Mouse (Mus musculus) layer of hippocampus, adult 9-11 months (tissue): ENCODE results near the gene Gpr146.
"Not testable (repeated sequence)": the region's sequence is repeated elsewhere in the genome, so short reads cannot be mapped to it uniquely, and the experiment has no call there.

Experiments used
- DNase-seq: peaks from one replicate; pipeline ENCODE4 v3.0.0; 2022

Gene Gpr146

GRCm38 (mm10) chr5:139383234-139383633 is 5.7 kb downstream of the Gpr146 start:
- DNase-seq, result no peak

GRCm38 (mm10) chr5:139384531-139384930 is 7.0 kb downstream of the Gpr146 start:
- no peak for DNase-seq

- DNase-seq, result no peak
Measured at GRCm38 (mm10) chr5:139386047-139386446, 8.6 kb downstream of the Gpr146 start.

- no peak for DNase-seq
Measured at GRCm38 (mm10) chr5:139387329-139388194, 10.1 kb downstream of the Gpr146 start.

DNA sequence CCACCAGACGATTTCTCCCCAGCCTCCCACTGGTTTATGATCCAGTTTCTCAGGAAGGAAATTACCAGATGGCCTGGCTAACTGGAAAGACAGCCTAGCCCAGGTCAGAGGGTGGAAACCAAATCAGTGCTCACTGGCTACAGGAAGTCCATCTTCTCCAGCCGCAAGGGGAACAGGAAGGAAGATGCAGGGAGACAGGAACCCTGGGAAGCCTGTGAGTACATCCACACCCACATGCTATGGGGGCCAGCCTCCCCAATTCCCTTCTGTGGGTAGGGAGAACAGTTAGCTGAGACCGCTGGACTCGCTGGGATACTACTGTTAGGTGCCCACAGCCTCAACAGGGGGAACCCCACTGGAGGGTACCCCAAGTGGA is 10.7 kb downstream of the Gpr146 start:
- no peak for DNase-seq

DNA sequence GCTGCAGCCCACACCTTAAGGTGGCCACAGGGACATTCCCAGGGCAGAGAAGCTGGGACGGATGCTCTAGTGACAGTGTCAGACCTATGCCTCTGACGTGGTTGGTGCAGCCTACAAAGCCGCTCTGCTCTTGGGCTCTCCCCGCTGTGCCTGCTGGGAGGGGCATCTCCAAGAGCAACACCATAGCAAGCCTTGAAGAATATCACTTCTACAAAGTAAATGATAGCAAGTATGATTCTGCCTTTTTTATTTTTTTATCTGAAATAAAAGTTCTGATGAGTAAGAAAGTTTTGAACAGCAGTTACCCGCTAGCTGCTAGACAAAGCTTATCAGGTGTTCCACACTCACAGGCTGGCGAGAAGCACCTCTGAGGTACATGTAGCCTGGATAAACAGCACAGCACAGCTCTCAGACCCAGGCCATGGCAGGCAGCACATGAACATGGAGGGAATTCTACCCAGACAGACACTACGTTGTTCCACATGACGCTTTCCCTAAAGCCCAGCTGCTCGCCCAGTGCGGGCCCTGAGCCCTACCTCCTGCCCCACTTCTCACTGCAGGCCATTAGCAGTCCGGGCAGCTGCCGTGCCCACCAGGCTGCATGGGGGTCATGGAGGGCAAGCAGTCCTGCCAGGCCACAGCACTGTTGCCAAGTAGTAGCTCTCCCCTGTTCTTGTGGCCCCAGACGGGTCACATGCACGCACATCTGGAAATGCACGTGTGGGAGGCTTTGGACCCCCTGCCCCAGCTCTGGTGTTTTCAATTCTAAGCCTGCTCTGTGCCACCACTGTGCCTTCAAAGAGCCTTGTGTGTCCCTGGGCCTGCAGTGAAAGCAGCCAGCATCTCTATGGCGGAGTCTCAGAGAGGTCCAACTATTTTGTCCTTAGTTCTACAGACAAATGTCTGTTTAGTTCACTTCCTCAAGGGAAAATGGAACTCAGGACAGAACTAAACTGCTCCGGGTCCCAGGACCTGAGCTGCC is 11.5 kb downstream of the Gpr146 start:
- DNase-seq, result peak; percentile 75

- DNase-seq, result peak; percentile 69
Measured at GRCm38 (mm10) chr5:139389676-139390061, 12.2 kb downstream of the Gpr146 start.

GRCm38 (mm10) chr5:139390324-139391119 is 13.0 kb downstream of the Gpr146 start:
- DNase-seq, result not testable (repeated sequence)

DNA sequence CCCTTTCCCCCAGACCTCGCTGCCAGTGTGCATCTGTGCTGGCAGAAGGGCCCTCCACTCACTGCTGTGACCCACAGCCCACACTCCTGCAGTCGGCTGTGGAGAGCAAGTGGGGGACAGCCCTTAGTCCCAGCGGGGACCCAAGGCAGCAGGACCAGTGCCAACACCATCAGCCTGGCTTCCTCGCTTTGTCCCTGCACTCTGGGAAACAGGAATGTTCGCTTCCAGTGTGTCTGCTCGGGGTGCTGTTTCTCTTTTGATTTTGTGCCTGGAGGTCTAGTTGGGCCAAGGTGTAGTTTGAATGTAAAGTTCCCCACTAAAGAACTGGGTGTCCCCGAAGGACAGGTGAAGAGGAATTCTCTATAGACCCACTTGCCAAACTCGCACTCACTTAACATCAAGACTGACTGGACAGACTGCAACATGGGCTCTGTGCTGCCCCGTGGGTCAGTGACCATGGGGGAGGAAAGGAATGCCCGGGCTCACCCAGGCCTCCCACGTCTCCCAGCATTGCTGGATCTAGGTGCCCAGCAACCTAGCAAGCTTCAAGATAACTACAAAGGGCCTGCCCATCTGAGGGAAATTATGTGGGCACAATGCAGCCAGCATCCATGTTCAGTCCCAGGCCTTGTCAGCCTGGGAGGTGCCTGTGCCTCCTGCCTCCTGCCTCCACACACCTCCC is 14.0 kb downstream of the Gpr146 start:
- no peak for DNase-seq

DNA sequence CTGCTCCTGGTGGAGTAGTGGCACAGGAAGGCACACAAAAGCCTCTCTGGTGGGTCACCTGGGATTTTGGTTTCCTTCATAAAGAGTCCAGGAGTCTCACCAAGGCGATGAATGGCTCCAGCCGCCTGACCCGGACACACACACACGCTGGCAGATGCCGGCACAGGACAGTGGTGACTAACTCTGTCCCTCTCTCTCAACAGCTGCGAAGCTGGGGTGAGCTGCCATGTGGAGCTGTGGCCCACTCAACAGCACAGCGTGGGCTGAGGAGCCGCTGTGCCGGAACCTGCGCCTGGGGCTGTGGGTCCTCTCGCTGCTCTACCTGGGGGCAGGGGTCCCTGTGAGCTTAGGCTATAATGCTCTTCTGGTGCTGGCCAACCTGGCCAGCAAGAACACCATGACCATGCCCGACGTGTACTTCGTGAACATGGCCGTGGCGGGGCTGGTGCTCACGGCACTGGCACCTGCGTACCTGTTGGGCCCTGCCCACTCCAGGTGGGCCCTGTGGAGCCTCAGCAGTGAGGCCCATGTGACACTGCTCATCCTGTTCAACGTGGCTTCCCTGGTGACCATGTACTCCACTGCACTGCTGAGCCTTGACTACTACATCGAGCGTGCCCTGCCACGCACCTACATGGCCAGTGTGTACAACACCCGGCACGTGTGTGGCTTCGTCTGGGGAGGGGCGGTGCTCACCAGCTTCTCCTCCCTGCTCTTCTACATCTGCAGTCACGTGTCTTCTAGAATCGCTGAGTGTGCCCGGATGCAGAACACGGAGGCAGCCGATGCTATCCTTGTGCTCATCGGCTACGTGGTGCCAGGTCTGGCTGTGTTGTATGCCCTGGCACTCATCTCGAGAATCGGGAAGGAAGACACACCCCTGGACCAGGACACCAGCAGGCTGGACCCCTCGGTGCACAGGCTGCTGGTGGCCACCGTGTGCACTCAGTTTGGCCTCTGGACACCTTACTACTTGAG is 15.0 kb downstream of the Gpr146 start:
- no peak for DNase-seq

- no peak for DNase-seq
Measured at GRCm38 (mm10) chr5:139393197-139393588, 15.7 kb downstream of the Gpr146 start.

GRCm38 (mm10) chr5:139394399-139394798 is 16.9 kb downstream of the Gpr146 start:
- DNase-seq, result no peak

DNA sequence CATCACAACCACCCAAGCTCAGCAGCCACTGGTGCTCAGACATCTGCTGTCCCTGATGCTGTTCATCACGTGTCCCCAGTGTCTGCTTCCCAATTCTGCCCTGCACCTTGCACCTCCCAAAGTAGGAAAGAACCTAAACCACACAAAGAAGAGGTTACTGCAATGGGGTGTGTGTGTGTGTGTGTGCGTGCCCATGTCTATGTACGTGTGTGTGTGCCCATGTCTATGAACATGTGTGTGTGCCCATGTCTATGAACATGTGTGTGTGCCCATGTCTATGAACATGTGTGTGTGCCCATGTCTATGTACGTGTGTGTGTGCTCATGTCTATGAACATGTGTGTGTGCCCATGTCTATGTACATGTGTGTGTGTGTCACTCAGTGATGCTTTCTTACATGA is 18.0 kb downstream of the Gpr146 start:
- no peak for DNase-seq

DNA sequence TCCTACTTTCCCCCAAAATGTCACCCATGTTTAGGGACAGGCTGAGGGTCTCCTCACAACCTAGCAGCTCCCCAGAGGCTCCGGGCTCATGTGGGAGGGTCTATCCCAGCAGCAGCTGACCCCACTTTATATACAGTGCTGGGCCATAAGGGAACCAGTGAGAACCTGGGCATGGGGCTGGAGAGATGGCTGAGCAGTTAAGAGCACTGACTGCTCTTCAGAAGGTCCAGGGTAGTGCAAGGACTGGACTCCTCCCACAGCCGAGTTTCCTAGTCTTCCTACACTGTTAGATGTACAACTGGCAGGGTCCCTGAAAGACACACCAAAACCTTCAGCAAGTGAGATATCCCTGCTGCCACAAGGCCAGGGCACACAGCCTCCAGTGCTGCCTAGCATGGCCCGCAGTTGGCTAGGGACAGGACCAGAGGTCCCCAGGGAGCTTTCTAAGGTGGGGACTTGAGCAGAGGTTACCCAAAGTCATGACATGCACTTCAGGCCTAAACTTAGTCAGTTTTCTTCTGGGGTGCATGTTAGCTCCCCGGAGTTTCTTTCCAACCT is 19.9 kb downstream of the Gpr146 start:
- no peak for DNase-seq

GRCm38 (mm10) chr5:139397959-139398753 is 20.7 kb downstream of the Gpr146 start:
- peak; percentile 94 for DNase-seq

DNA sequence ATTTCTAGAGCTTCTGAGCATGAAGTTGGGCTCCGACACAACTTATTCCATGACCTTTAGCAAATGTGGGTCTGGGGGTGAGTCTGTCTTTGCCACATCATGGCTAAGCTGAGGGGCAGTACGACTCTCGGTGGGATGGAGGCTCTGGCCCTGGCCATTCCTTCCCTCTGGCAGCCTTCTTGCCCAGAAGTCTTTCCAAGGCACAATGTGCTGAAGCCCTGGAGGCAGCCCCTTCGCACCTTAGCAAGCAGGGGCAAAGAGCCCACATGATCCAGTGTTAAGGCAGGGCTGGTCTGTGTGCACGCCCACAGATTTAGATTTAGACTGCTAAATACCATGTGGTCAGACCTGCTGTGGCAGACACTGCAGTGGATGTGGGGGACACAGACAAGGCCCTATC is 21.3 kb downstream of the Gpr146 start:
- DNase-seq, result no peak

DNA sequence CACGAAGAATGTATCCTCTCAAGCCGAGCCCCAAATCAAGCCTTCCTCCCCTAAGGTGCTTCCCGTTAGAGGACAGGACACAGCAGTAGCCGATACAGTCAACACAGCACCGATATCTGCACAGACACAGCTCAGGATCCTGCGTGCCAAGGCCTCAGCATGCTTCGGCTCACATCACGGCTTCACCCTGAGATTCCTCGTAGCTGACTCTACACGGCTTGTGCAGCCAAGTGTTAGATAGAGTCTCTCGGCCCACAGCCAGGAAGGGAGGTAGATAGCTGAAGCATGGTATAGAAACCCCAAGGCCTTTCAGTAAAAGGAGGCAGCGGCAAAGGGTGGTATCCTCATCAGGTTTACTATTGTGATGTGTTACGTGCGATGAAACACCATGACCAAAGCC is 22.5 kb downstream of the Gpr146 start:
- no peak for DNase-seq

- DNase-seq, result no peak
Measured at GRCm38 (mm10) chr5:139402106-139402505, 24.6 kb downstream of the Gpr146 start.

DNA sequence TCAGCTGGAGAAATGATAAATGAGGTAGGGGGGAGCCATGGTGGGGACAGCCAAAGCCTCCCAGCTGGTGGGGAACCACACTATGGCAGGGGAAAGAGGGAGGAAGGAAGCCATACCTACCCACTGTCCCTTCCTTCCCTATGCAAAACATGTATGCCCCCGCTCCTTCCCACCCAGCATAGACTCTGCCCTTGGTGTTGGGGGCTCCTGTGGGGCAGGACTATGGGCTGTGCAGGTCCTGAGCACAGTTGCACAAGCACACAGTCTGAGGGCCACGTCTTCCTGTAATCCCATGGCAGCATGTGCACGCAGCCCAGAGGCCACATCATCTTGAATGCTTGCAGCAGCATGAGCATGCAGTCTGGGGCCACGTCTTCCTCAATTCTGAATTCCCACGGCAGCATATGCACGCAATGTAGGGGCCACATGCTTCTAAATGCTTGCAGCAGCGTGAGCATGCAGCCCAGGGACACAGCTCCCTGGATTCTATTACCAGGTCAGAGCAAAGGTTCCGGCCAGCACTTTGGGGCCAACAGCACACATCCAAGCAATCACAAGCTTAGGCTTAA is 26.3 kb downstream of the Gpr146 start:
- no peak for DNase-seq
